Mouse (Mus musculus) stomach, postnatal 0 days (tissue): ENCODE data around the gene Vsig10l.

ENCODE experiments used
- CTCF ChIP-seq: IDR thresholded peaks from 2 replicates; pipeline ENCODE4 v1.5.1; 2016; ENCODE audit warnings: antibody characterized with exemption, low read depth, mild to moderate bottlenecking, moderate library complexity
- EP300 ChIP-seq: optimal IDR thresholded peaks from 2 replicates; pipeline ENCODE3; 2016; ENCODE audit warnings: antibody characterized with exemption

DNA sequence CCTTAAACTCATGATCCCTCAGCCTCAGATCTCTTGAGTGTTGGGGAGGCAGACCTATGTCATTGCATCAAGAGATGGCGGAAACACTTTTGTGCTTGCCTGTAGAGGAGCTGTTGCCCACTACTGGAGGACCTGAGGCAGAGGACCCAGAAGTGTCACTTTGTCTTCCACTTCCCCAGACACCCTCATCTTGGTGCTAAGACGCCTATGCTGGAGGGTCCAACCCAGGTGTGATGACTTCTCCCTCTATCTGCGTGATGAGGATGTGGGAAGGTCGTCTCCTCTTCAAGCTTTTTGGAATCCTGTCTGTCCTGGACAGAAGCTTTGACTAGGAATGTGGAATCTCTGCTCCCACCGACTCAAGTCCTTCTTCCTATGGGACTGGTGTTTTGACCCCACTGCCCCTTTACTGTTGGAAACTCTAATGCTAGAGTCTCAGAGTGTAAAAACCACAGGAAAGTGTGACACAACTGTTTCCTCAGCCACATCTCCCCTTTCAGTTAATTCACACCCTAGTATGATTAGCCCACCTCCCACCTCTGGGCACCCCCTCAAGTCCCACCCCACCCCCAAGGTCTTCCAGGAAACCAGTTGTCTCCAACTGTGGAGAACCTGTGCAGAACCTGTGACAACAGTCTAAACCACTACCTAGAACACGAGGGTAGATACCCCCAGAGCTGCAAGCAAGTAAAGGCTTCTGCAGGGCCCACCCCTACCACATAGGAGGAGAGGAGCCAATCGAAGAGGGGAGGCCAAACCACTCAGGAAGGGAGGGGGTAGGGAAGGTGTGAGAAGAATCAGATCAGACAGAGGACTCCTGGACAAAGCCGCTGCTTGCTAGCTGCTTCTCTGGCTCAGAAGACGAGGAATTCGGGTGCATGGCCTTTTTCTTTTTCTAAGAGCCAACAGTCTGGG, 26.4 kb upstream of the Vsig10l start, which contains the start of gene Nkg7:
- TF ChIP-seq CTCF: no peak
- no peak for TF ChIP-seq EP300
